Mouse (Mus musculus) embryonic facial prominence, embryonic 11.5 days (tissue): ENCODE results near the gene Pml. TPM values are rescaled to one million over a fixed set of nuclear protein-coding genes. Genes with fewer than 3 reads are reported as not detected.
"Not testable (repeated sequence)": the region's sequence is repeated elsewhere in the genome, so short reads cannot be mapped to it uniquely, and the experiment has no call there.

ENCODE experiments used
- ATAC-seq: fragments of 200-750 bp; cut with Nextera tagmentation; replicated peaks from 2 replicates; pipeline ENCODE4 v1.8.0; 2017; ENCODE audit warnings: low read depth; ENCODE audit not compliant: insufficient number of reproducible peaks, low FRiP score, low TSS enrichment
- DNase-seq: peaks from one replicate; pipeline ENCODE4 v3.0.0-alpha.2; 2015; ENCODE audit warnings: low spot score
- H3K27ac ChIP-seq: fragments of 300-500 bp; sonication (generic); replicated peaks from 2 replicates; pipeline ENCODE4 v1.5.1; 2014; ENCODE audit warnings: mild to moderate bottlenecking, low read depth, low read length, control low read depth
- H3K27me3 ChIP-seq: fragments of 300-500 bp; sonication (generic); 2 replicates; pipeline ENCODE4 v1.6.1; 2014; ENCODE audit warnings: mild to moderate bottlenecking, low read length, moderate library complexity, mixed read lengths; ENCODE audit not compliant: control insufficient read depth, insufficient read depth
- H3K36me3 ChIP-seq: fragments of 300-500 bp; sonication (generic); replicated peaks from 2 replicates; pipeline ENCODE4 v1.6.1; 2014; ENCODE audit warnings: low read depth, mild to moderate bottlenecking, low read length, moderate library complexity, mixed read lengths; ENCODE audit not compliant: control insufficient read depth, insufficient read depth
- H3K4me1 ChIP-seq: fragments of 300-500 bp; sonication (generic); 2 replicates; pipeline ENCODE4 v1.6.1; 2014; ENCODE audit warnings: low read length, mixed read lengths; ENCODE audit not compliant: control insufficient read depth, insufficient read depth
- H3K4me2 ChIP-seq: fragments of 300-500 bp; sonication (generic); 2 replicates; pipeline ENCODE4 v1.6.1; 2014; ENCODE audit warnings: low read depth, mild to moderate bottlenecking, control low read depth, low read length, moderate library complexity
- H3K4me3 ChIP-seq: fragments of 300-500 bp; sonication (generic); 2 replicates; pipeline ENCODE4 v1.5.1; 2014; ENCODE audit warnings: low read depth, low read length, control low read depth
- H3K9ac ChIP-seq: fragments of 300-500 bp; sonication (generic); replicated peaks from 2 replicates; pipeline ENCODE4 v1.6.1; 2014; ENCODE audit warnings: mild to moderate bottlenecking, control low read depth, low read length
- H3K9me3 ChIP-seq: fragments of 300-500 bp; sonication (generic); replicated peaks from 2 replicates; pipeline ENCODE4 v1.6.1; 2016; ENCODE audit warnings: mild to moderate bottlenecking, low read length, inconsistent platforms, mixed read lengths; ENCODE audit not compliant: control insufficient read depth
- WGBS: fragments of 180-500 bp; shearing (Covaris S2); extraction: QIAGEN DNeasy Blood & Tissue Kit; methylation state at CpG from one replicate; pipeline ENCODE4 v1.1.7; 2014; 5-methylcytosine and 5-hydroxymethylcytosine counted together
- polyA plus RNA-seq: library from polyadenylated mRNA; unstranded; fragments of >200 nt; fragmentation: Nextera tagmentation; extraction: Ambion mirVana; gene quantifications from 2 replicates; pipeline ENCODE4 v1.2.1, GENCODE M21; 2014

Gene Pml
- polyA plus RNA-seq, 1 experiment from 2014 or later = 14.5 TPM

DNA sequence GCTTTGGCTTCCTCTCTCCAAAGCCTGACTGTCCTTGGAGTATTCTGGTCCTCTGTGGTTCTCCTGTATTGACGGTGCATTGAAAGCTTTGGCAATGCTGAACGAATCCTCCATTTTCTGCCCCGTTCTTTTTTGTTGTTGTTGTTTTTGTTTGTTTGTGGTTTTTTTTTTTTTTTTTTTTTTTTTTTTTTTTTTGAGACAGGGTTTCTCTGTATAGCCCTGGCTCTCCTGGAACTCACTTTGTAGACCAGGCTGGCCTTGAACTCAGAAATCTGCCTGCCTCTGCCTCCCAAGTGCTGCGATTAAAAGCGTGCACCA lies 4.2 kb upstream of the Pml start:
- H3K36me3 ChIP-seq, H3K27me3 ChIP-seq, H3K9me3 ChIP-seq, DNase-seq, H3K4me1 ChIP-seq, ATAC-seq: not testable (repeated sequence)
- H3K4me3 ChIP-seq = peak overlapping the region; percentile 74
- H3K9ac ChIP-seq = peak overlapping the region; percentile 73
- H3K4me2 ChIP-seq = peak overlapping the region; percentile 67
- WGBS = 62% methylated on average over 5 of the region's 5 CpGs
- 0 out of 2 replicates have a peak overlapping the region, but pooled peaks have one; percentile 47 for H3K27ac ChIP-seq

GRCm38 (mm10) chr9:58253033-58253804 lies 3.6 kb upstream of the Pml start, which contains the start of gene Stoml1:
Gene Stoml1 (plus strand): TSS chr9:58253164.
- H3K27ac ChIP-seq = peak within 1 kb of the TSS; percentile 47; the same call in 1 of the 2 replicates
- DNase-seq = peak; percentile 96
- H3K4me2 ChIP-seq = peak within 1 kb of the TSS; percentile 67
- WGBS = 2% methylated on average over 31 of the region's 31 CpGs
- no peaks in the 10 kb centered on the region; the same call in 1 of the 2 replicates for H3K4me1 ChIP-seq
- H3K9ac ChIP-seq = peak within 1 kb of the TSS; percentile 73
- H3K4me3 ChIP-seq = peak within 1 kb of the TSS; percentile 74
- ATAC-seq = peak; percentile 97
- H3K9me3 ChIP-seq = no peaks in the 10 kb centered on the region
- H3K36me3 ChIP-seq = no peaks in the 10 kb centered on the region; the same call in 1 of the 2 replicates
- no peaks in the 10 kb centered on the region for H3K27me3 ChIP-seq

DNA sequence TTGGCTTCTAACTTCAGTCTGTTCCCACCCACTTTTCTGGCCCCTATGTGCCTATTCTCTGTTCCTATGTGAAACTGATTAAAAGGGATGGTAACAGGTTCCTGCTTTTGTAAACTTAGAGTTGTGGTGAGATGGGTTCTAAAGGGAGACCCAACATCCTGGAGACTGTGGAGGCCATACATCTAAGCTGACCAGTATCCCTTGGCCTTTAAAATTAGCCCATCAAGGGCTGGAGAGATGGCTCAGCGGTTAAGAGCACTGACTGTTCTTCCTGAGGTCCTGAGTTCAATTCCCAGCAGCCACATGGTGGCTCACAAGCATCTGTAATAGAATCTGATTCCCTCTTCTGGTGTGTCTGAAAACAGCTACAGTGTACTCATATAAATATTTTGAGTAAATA lies 1.1 kb upstream of the Pml start:
- H3K27ac ChIP-seq, H3K9ac ChIP-seq, H3K4me3 ChIP-seq, H3K4me2 ChIP-seq, ATAC-seq, DNase-seq, H3K9me3 ChIP-seq, H3K4me1 ChIP-seq, H3K36me3 ChIP-seq, H3K27me3 ChIP-seq: not testable (repeated sequence)
- WGBS = 94% methylated on average over 1 of the region's 1 CpGs

DNA sequence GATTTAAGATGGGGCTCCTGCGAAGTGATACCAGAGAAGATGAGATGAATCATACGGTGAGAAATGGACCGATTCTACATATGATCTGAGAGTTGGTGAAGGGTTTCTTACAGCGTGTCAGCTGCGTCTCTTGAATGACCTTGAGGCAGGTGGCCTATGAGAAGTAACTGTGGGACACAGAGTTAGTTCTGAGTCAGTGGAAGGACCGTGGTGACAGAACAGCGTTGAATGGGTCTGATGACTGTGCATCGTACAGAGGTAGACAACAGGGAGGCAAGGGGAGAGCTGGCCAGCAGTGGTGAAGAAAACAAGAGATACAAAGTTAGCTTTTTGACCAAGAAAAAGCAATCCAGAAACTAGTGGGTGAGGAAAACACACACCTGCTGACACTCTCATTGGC lies 736 bp upstream of the Pml start:
- ATAC-seq (no peak), DNase-seq (no peak)
- Histone ChIP-seq H3K27me3 (no peaks in the 10 kb centered on the region), H3K4me3 (no peak overlapping the region), H3K9me3 (no peaks in the 10 kb centered on the region), H3K9ac (no peak overlapping the region), H3K4me2 (no peak overlapping the region), H3K36me3 (no peaks in the 10 kb centered on the region), H3K27ac (no peak overlapping the region), H3K4me1 (peaks cover 7% of the 10 kb centered on the region)
- 82% methylated on average over 8 of the region's 8 CpGs for WGBS

DNA sequence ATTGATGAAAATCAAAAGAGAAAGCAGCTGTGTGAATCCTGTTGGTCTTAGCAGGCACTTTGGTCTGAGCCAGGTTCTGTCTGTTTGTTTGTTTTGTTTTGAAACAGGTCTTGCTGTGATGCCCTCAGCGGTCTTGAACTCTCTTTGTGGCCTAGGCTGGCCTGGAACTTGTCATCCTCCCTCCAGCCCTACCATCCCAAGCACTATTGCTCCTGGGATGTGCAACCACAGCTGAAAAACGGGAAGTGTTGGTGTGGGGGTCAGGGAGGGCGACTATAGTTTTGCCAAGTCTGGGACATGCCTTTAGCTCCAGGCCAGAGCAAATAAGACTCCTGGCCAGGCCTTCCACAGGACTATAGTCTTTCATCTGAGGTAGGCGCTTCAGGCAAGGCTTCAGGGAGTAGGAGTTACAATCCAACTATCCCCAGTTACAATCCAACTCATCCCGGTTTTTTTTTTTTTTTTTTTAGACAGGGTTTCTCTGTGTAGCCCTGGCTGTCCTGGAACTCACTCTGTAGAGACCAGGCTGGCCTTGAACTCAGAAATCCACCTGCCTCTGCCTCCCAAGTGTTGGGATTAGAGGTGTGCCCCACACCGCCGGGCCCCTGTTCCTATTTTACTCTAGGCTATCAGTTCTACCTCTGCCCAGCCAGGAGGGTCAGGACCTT lies 706 bp downstream of the Pml start:
- ATAC-seq (no peak), DNase-seq (no peak)
- Histone ChIP-seq H3K4me3 (peak overlapping the region; percentile 51), H3K4me1 (peaks cover 7% of the 10 kb centered on the region), H3K27ac (peak overlapping the region; percentile 59; the same call in 1 of the 2 replicates), H3K36me3 (no peaks in the 10 kb centered on the region), H3K9me3 (no peaks in the 10 kb centered on the region), H3K27me3 (no peaks in the 10 kb centered on the region), H3K4me2 (peak overlapping the region; percentile 78), H3K9ac (peak overlapping the region; percentile 76)
- 42% methylated on average over 7 of the region's 7 CpGs for WGBS

GRCm38 (mm10) chr9:58247064-58247759 lies 2.4 kb downstream of the Pml start:
- Histone ChIP-seq H3K4me2 (peak overlapping the region; percentile 48), H3K4me1 (peaks cover 7% of the 10 kb centered on the region), H3K27me3 (no peaks in the 10 kb centered on the region), H3K27ac (peak overlapping the region; percentile 47), H3K9ac (peak overlapping the region; percentile 60), H3K4me3 (peak overlapping the region; percentile 28), H3K36me3 (no peaks in the 10 kb centered on the region), H3K9me3 (no peaks in the 10 kb centered on the region)
- DNase-seq (peak; percentile 85), ATAC-seq (peak; percentile 79; the same call in 1 of the 2 replicates)
- 8% methylated on average over 25 of the region's 25 CpGs for WGBS

DNA sequence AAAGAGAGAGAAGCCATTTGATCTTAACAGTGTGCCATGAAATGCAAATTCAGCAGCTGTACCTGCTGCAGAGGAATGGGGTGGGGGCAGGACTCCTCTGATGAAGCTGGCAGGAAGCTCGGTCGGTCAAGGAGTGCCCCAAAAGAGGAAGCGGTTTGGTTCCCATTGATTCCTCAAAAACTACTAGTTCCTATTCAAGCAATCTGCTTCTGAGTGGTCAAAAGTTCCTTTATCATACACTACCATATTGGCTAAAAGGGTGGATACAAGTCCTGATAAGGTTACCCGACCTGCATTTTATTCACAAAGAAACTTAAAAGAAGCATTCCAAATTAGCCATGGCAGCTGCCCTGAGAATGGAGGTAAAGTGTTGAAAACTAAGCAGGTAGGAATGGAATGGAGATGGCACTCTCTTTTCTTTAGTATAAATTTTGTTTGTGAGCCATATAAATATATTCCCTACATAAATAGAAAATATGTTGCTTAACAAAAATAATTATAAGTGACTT lies 3.4 kb downstream of the Pml start:
- Histone ChIP-seq H3K4me3 (no peak overlapping the region), H3K4me1 (peaks cover 7% of the 10 kb centered on the region), H3K4me2 (no peak overlapping the region), H3K27ac (no peak overlapping the region), H3K9me3 (no peaks in the 10 kb centered on the region), H3K27me3 (no peaks in the 10 kb centered on the region), H3K9ac (no peak overlapping the region), H3K36me3 (no peaks in the 10 kb centered on the region)
- ATAC-seq (no peak), DNase-seq (no peak)
- WGBS = 74% methylated on average over 4 of the region's 4 CpGs
